Mouse (Mus musculus) liver, embryonic 16.5 days (tissue): ENCODE results near the gene Gm37240. TPM values are rescaled to one million over a fixed set of nuclear protein-coding genes. Genes with fewer than 3 reads are reported as not detected.

Source experiments
- ATAC-seq: fragments of 200-750 bp; cut with Nextera tagmentation; 2 replicates; pipeline ENCODE4 v1.8.0; 2017; ENCODE audit warnings: low read depth, mild to moderate bottlenecking, moderate number of reproducible peaks, moderate library complexity
- H3K27ac ChIP-seq: fragments of 300-500 bp; sonication (generic); 2 replicates; pipeline ENCODE4 v1.5.1; 2014; ENCODE audit warnings: mild to moderate bottlenecking, low read length
- H3K27me3 ChIP-seq: fragments of 300-500 bp; sonication (generic); 2 replicates; pipeline ENCODE4 v1.6.1; 2014; ENCODE audit warnings: low read depth, low read length, mixed read lengths; ENCODE audit not compliant: control insufficient read depth, insufficient read depth
- H3K36me3 ChIP-seq: fragments of 300-500 bp; sonication (generic); 2 replicates; pipeline ENCODE4 v1.6.1; 2014; ENCODE audit warnings: mild to moderate bottlenecking; ENCODE audit not compliant: control insufficient read depth, insufficient read depth
- H3K4me1 ChIP-seq: fragments of 300-500 bp; sonication (generic); 2 replicates; pipeline ENCODE4 v1.6.1; 2014; ENCODE audit warnings: low read depth, low read length, mixed read lengths; ENCODE audit not compliant: control insufficient read depth
- H3K4me2 ChIP-seq: fragments of 300-500 bp; sonication (generic); 2 replicates; pipeline ENCODE4 v1.6.1; 2014; ENCODE audit warnings: low read depth, low read length, mixed read lengths
- H3K4me3 ChIP-seq: fragments of 300-500 bp; sonication (generic); 2 replicates; pipeline ENCODE4 v1.5.1; 2014; ENCODE audit warnings: low read depth, mild to moderate bottlenecking, low read length
- H3K9ac ChIP-seq: fragments of 300-500 bp; sonication (generic); 2 replicates; pipeline ENCODE4 v1.6.1; 2014; ENCODE audit warnings: low read depth, low read length
- H3K9me3 ChIP-seq: fragments of 300-500 bp; sonication (generic); replicated peaks from 2 replicates; pipeline ENCODE4 v1.6.1; 2016; ENCODE audit warnings: low read length; ENCODE audit not compliant: control insufficient read depth
- WGBS: fragments of 180-500 bp; shearing (Covaris S2); extraction: QIAGEN DNeasy Blood & Tissue Kit; methylation state at CpG from one replicate; pipeline ENCODE4 v1.1.7; 2014; ENCODE audit not compliant: insufficient replicate concordance; 5-methylcytosine and 5-hydroxymethylcytosine counted together
- polyA plus RNA-seq: library from polyadenylated mRNA; unstranded; fragments of >200 nt; fragmentation: Nextera tagmentation; extraction: Ambion mirVana; gene quantifications from 2 replicates; pipeline ENCODE4 v1.2.1, GENCODE M21; 2015

Gene Gm37240
- polyA plus RNA-seq, 1 experiment from 2014 or later: 0.65 TPM

DNA sequence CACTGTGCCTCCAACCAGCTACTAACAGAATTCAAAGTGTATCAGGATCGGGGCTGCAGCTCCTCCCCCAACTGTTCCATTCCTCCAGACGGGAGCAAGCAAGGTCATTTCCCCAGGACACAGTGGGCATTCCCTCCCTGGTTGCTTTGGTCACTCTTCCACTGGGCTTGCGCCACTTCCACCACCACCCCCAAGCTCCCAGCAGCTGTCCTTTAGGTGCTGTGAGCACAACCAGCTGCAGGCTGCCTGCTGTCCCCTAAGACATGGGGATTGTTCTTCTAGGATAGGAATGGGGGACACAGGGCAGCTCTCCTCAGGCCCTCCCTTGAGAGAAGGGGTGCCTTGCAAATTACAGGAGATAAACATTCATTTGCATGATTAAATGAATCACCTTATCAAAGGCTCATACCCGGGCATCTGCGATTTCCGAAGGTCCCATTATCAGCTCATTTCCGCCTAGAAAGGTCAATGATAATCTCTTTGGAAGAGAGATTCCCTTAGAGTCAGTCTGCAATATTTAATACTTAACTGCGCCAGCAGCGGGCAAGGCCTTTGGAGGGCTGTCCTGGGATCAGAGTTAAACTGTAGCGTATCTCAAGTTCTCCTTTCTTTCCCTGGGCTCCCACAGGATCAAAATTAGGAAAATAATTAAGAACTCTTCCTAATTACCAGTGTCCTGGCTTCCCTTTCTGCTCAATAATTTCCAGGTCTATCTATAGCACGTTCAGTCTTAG, 1247.4 kb downstream of the Gm37240 start:
- Histone ChIP-seq H3K27ac (no peak overlapping the region), H3K4me1 (peaks cover 4% of the 10 kb centered on the region), H3K36me3 (no peaks in the 10 kb centered on the region), H3K27me3 (no peaks in the 10 kb centered on the region), H3K9ac (no peak overlapping the region), H3K4me3 (no peak overlapping the region), H3K4me2 (no peak overlapping the region), H3K9me3 (no peaks in the 10 kb centered on the region)
- 40% methylated on average over 11 of the region's 11 CpGs for WGBS
- no peak for ATAC-seq

DNA sequence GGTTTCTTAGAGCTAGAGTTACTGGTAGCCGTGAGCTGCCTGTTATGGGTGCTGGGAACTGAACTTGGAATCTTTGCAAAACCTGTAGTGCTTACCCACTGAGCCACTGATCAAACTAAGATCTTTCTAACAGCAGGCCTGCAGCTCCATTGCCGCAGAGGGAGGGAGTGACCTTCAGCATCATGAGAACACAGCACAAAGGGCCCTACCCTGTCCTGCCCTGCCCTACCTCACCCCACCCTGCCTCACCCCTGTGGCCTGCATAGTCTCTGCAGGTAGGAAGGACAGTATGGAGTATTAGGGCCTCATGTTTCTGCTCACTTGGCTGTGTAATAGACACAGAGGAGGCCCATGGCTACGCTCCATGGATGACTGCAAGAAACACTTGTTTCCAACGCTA, 1248.5 kb downstream of the Gm37240 start:
- H3K4me1 ChIP-seq: peaks cover 4% of the 10 kb centered on the region
- H3K9ac ChIP-seq: no peak overlapping the region
- H3K27ac ChIP-seq: no peak overlapping the region
- no peak overlapping the region for H3K4me2 ChIP-seq
- no peak overlapping the region for H3K4me3 ChIP-seq
- no peak for ATAC-seq
- WGBS: 74% methylated on average over 4 of the region's 4 CpGs
- no peaks in the 10 kb centered on the region for H3K36me3 ChIP-seq
- no peaks in the 10 kb centered on the region for H3K9me3 ChIP-seq
- H3K27me3 ChIP-seq: no peaks in the 10 kb centered on the region

DNA sequence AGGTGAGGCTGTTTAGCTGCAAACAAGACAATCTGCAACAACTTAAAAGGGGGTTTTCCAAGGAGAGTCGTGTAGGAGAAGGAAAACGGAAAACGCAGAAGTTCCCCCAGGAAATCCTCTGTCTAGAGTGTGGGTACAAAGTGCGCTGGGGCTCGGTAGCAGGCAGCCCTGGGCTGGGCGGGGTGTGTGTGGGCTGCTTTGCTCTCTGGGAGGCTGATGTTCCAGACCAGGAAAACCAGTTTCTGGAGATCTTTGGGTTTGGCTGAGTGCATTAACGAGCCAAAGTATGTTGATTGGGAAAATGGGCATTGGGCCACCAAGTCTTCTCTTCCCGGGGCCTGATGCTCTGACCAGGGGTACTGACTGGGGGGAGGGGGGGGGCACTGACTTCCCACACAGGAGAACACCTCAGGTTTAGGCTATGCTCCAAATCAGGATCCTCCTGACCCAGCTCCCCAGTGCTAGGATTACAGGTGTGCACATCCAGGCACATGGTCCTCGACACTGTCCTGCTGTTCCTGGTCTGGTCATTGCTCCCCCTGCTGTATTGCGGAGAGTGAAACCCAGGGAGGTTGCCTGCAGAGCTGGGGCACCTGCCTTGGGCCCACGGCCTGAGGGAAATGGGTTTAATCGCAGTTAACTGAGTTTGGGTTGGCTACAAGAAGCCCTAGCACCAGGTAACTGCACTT, 1249.3 kb downstream of the Gm37240 start:
- H3K9ac ChIP-seq: no peak overlapping the region
- H3K27me3 ChIP-seq: no peaks in the 10 kb centered on the region
- H3K4me1 ChIP-seq: peaks cover 4% of the 10 kb centered on the region
- H3K36me3 ChIP-seq: no peaks in the 10 kb centered on the region
- no peak overlapping the region for H3K27ac ChIP-seq
- WGBS: 39% methylated on average over 12 of the region's 12 CpGs
- no peaks in the 10 kb centered on the region for H3K9me3 ChIP-seq
- no peak overlapping the region for H3K4me3 ChIP-seq
- no peak for ATAC-seq
- H3K4me2 ChIP-seq: no peak overlapping the region

DNA sequence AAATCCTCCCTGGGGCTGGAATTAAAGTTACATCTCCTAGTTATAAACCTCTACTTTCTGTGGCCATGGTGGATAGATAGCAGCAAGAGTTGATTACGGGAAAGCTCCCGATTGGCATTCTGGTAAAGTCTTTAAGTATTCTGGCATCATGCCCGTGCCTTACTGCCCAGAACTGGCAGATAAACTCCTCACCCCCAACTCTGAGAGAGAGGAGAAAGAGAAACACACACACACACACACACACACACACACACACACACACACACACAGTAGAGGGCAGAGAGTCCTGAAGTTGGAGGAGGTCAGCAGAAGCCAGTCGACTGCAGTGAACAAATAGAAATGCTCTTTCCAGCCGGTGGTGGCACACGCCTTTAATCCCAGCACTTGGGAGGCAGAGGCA, 1250.2 kb downstream of the Gm37240 start:
- H3K4me3 ChIP-seq: no peak overlapping the region
- peaks cover 4% of the 10 kb centered on the region for H3K4me1 ChIP-seq
- H3K9ac ChIP-seq: no peak overlapping the region
- no peak overlapping the region for H3K27ac ChIP-seq
- no peaks in the 10 kb centered on the region for H3K36me3 ChIP-seq
- no peak for ATAC-seq
- no peak overlapping the region for H3K4me2 ChIP-seq
- H3K27me3 ChIP-seq: no peaks in the 10 kb centered on the region
- 57% methylated on average over 6 of the region's 6 CpGs for WGBS
- H3K9me3 ChIP-seq: no peaks in the 10 kb centered on the region

DNA sequence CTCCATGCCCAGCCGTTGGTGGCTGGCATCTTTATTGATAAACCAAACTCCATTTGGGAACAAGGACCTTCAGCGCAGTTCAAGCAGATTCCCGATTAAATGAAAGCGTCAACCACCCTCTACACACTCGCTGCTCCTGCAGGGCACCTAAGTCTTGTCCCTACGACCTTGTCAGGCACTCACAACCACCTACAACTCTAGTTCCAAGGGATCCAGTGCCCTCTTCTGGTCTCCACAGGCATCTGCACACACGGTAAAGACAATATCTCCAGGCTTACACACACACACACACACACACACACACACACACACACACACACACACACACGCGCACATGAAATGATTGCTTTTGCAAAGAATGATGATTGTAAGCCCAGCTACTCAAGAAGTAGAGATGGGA, 1255.7 kb downstream of the Gm37240 start:
- Histone ChIP-seq H3K4me1 (no peaks in the 10 kb centered on the region), H3K4me2 (no peak overlapping the region), H3K27ac (no peak overlapping the region), H3K36me3 (no peaks in the 10 kb centered on the region), H3K9ac (no peak overlapping the region), H3K27me3 (no peaks in the 10 kb centered on the region), H3K4me3 (no peak overlapping the region), H3K9me3 (no peaks in the 10 kb centered on the region)
- WGBS: 72% methylated on average over 9 of the region's 9 CpGs
- ATAC-seq: no peak

DNA sequence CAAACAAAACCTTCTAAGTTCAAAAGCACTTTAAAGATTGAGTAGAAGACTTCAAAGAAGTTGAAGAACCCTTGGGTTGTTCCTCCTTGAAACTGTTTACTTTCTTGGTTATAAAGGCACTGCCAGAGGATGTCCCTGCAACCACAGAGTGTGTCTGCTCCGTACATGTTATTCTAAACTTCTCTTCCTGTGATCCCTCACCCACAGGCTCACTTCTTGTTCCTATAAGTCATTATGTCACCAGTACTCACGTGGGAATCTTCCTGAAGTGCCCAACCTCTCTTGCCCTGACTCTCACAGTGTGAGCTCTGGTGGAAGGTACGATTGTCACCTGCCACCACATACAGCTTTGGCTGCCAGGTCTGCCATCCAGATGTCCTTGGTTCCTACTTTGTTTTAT, 1265.3 kb downstream of the Gm37240 start:
- Histone ChIP-seq H3K27ac (no peak overlapping the region), H3K9ac (no peak overlapping the region), H3K36me3 (no peaks in the 10 kb centered on the region), H3K4me1 (no peaks in the 10 kb centered on the region), H3K4me2 (no peak overlapping the region), H3K27me3 (no peaks in the 10 kb centered on the region), H3K4me3 (no peak overlapping the region), H3K9me3 (no peaks in the 10 kb centered on the region)
- 14% methylated on average over 3 of the region's 3 CpGs for WGBS
- no peak for ATAC-seq

DNA sequence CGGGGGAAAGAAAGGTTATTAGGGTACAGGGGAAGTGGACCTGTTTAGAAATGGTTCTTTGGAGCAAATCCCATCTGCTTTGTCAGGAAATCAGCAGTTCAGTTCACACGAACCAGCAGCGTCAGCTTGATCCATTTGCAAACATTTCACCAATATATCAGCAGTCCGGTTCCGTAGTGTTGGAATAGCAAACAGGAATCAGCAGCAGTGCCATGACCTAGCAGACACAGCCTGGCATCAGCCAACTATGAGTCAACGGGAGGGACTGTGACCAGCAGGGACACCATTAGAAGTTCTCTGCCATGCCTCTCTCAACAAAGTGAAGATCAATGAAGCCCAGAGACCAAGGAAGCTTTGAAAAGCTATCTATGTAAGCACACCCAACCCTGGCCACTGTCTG, 1267.6 kb downstream of the Gm37240 start:
- no peaks in the 10 kb centered on the region for H3K4me1 ChIP-seq
- no peak for ATAC-seq
- no peaks in the 10 kb centered on the region for H3K27me3 ChIP-seq
- no peak overlapping the region for H3K27ac ChIP-seq
- 73% methylated on average over 6 of the region's 6 CpGs for WGBS
- H3K4me3 ChIP-seq: no peak overlapping the region
- no peaks in the 10 kb centered on the region for H3K36me3 ChIP-seq
- no peaks in the 10 kb centered on the region for H3K9me3 ChIP-seq
- no peak overlapping the region for H3K9ac ChIP-seq
- H3K4me2 ChIP-seq: no peak overlapping the region

DNA sequence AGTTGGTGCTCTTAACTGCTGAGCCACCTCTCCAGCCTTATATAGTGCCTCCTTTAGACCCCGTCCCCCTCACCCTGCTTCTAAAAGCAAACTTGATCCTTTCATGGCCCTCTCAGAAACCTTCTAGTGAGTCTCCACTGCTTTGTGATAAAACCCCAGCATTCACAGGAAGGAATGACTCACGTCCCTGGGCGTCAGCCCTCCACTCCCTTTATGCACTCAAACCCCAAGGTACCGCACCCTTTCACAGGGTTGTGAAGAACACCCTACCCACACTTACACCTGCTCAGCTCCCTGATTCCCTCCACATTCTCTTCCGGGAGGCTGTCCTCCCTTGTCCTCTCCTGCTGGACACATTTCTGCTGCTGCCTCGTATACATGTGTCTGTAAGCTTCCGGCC, 1268.3 kb downstream of the Gm37240 start:
- no peaks in the 10 kb centered on the region for H3K4me1 ChIP-seq
- WGBS: 70% methylated on average over 7 of the region's 7 CpGs
- no peaks in the 10 kb centered on the region for H3K9me3 ChIP-seq
- no peak overlapping the region for H3K4me2 ChIP-seq
- no peaks in the 10 kb centered on the region for H3K36me3 ChIP-seq
- no peak overlapping the region for H3K9ac ChIP-seq
- no peak overlapping the region for H3K27ac ChIP-seq
- H3K27me3 ChIP-seq: no peaks in the 10 kb centered on the region
- H3K4me3 ChIP-seq: no peak overlapping the region
- no peak for ATAC-seq

DNA sequence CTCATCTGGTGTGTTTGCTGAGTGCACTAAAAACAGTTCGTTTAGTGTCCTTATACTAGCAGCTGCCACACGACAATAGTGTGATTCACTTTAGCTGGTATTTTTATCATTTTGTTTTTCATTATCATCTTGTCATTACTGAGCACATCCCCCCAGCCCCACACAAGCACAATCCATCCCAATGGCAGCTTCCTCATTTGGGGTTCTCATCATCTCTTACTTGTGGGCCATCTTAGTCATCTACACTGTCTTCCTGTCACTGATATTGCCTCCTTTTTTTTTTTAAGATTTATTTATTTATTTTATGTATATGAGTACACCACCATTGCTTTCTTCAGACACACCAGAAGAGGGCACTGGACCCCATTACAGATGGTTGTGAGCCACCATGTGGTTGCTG, 1268.7 kb downstream of the Gm37240 start:
- Histone ChIP-seq H3K4me1 (no peaks in the 10 kb centered on the region), H3K4me2 (no peak overlapping the region), H3K9ac (no peak overlapping the region), H3K9me3 (no peaks in the 10 kb centered on the region), H3K27me3 (no peaks in the 10 kb centered on the region), H3K36me3 (no peaks in the 10 kb centered on the region), H3K4me3 (no peak overlapping the region), H3K27ac (no peak overlapping the region)
- no peak for ATAC-seq
- WGBS: 45% methylated on average over 2 of the region's 2 CpGs
